Mouse (Mus musculus): ENCODE measurements around the gene Noc4l.

GRCm38 (mm10) chr5:110604311-110604710 lies 48.9 kb downstream of the Noc4l start:
- TF ChIP-seq MAFK (IDR thresholded peaks at IDR 0.05; ENCODE audit: insufficient read depth, low read depth, low read length): no peak
- no peak for TF ChIP-seq CHD2 (IDR thresholded peaks at IDR 0.05; ENCODE audit: low read depth, low read length)
- TF ChIP-seq ZNF384 (IDR thresholded peaks at IDR 0.05; ENCODE audit: low read depth, low read length): no peak
- TF ChIP-seq HCFC1 (IDR thresholded peaks at IDR 0.05; ENCODE audit: borderline replicate concordance, insufficient read depth, low read length): no peak
- TF ChIP-seq ZC3H11A (IDR thresholded peaks at IDR 0.05; ENCODE audit: borderline replicate concordance, low read depth, low read length): no peak
